Mouse (Mus musculus): ENCODE measurements at regions not wholly inside any gene's neighbourhood (a gene's known extent, or its start where the extent isn't known, plus 50 kb on each side); places are given as distances from the start of the nearest gene placed in this dataset.

DNA sequence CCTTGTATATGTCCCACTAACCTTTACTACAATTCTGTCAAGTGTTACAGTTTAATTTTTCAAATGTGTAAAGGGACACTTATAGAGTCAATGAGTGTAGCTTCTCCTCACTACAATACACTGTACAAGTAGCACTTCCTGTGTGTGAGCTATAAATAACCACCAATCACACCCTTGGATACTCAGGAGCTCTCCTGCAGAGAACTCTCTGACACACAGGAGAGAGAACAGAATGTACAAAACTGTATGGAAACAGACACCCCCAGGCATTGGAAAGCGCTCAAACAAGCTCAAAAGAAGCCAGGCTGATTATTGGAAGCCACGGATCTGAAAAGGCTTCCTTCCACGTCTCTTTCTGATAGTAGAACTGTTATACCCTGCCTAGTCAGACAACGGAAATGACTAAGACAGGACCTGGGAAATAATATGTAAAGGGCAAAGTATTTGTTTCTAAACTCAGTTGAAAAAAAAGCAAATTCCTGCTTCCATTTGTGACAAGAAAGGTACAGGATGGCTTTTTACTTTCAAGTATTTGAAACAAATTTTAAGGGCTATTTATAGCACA is 122.9 kb upstream of the Arhgap18 start:
- no peak for ATAC-seq

DNA sequence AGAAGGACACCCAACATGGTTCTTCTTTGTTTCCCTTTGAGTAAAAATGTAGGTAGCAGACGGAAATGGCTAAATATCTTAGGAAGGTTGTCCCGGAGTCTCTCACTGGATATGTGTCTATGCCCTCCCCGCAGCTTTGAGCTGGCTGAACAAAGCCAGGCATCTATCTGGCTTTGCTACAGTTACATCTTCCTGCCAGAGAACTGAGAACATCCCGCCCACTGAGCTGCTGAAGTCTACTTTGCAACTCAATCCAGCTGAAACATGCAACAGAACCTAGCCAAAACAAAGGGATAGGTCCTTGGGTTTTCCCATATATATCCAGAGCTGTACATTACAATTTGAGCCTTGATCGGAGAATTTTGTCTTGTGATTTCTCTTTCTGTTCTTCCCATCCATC is 121.0 kb upstream of the Arhgap18 start:
- 89% methylated on average over 5 of the region's 5 CpGs for WGBS
- no peak for ATAC-seq
- no peaks in the 10 kb centered on the region for H3K4me1 ChIP-seq (ENCODE audit: control insufficient read depth, insufficient read depth, low read length)

More for the DNA sequence above, 122.9 kb upstream of the Arhgap18 start:
- DNase-seq (ENCODE audit: low spot score), result peak; percentile 7
- Histone ChIP-seq H3K4me2 (ENCODE audit: low read length) (no peak overlapping the region), H3K4me3 (ENCODE audit: low read depth, low read length) (no peak overlapping the region), H3K27ac (ENCODE audit: low read depth, low read length) (no peak overlapping the region), H3K36me3 (ENCODE audit: control insufficient read depth, insufficient read depth, low read length) (no peaks in the 10 kb centered on the region), H3K9me3 (replicated peaks; ENCODE audit: control insufficient read depth, low read length) (no peaks in the 10 kb centered on the region), H3K4me1 (ENCODE audit: control insufficient read depth, insufficient read depth, low read length) (no peaks in the 10 kb centered on the region), H3K9ac (ENCODE audit: low read length) (no peak overlapping the region), H3K27me3 (replicated peaks; ENCODE audit: control insufficient read depth, insufficient read depth, low read length) (no peaks in the 10 kb centered on the region)
- WGBS, result 56% methylated on average over 4 of the region's 4 CpGs

DNA sequence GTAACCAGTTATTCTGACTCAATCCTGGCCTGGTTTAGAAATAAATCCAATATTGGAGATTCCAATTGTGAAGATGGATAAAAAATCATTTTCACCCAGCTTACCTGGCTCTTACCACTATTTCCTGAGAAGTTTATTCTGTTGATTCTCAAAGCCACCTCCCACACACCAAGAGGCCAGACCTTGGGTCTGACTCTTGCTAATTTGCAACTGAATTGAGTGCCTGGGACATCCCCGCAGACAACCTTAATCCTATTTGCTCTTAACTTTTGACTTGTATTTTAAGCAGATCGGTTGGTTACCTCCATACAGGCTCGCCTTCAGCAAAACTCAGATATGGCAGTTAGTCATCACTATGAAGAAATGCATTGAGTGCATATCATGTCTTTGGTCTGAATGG is 115.8 kb upstream of the Arhgap18 start:
- no peak for ATAC-seq
- Histone ChIP-seq H3K4me2 (ENCODE audit: low read length) (no peak overlapping the region), H3K4me1 (ENCODE audit: control insufficient read depth, insufficient read depth, low read length) (no peaks in the 10 kb centered on the region), H3K27me3 (replicated peaks; ENCODE audit: control insufficient read depth, insufficient read depth, low read length) (no peaks in the 10 kb centered on the region), H3K27ac (ENCODE audit: low read depth, low read length) (no peak overlapping the region), H3K9ac (ENCODE audit: low read length) (no peak overlapping the region), H3K9me3 (replicated peaks; ENCODE audit: control insufficient read depth, low read length) (no peaks in the 10 kb centered on the region), H3K36me3 (ENCODE audit: control insufficient read depth, insufficient read depth, low read length) (no peaks in the 10 kb centered on the region), H3K4me3 (ENCODE audit: low read depth, low read length) (no peak overlapping the region)
- no peak for DNase-seq (ENCODE audit: low spot score)
- 33% methylated on average over 3 of the region's 3 CpGs for WGBS

More for the DNA sequence above, 121.0 kb upstream of the Arhgap18 start:
- Histone ChIP-seq H3K4me3 (ENCODE audit: low read depth, low read length) (no peak overlapping the region), H3K36me3 (ENCODE audit: control insufficient read depth, insufficient read depth, low read length) (no peaks in the 10 kb centered on the region), H3K9ac (ENCODE audit: low read length) (no peak overlapping the region), H3K4me2 (ENCODE audit: low read length) (no peak overlapping the region), H3K9me3 (replicated peaks; ENCODE audit: control insufficient read depth, low read length) (no peaks in the 10 kb centered on the region), H3K27ac (ENCODE audit: low read depth, low read length) (no peak overlapping the region), H3K27me3 (replicated peaks; ENCODE audit: control insufficient read depth, insufficient read depth, low read length) (no peaks in the 10 kb centered on the region)
- no peak for DNase-seq (ENCODE audit: low spot score)

DNA sequence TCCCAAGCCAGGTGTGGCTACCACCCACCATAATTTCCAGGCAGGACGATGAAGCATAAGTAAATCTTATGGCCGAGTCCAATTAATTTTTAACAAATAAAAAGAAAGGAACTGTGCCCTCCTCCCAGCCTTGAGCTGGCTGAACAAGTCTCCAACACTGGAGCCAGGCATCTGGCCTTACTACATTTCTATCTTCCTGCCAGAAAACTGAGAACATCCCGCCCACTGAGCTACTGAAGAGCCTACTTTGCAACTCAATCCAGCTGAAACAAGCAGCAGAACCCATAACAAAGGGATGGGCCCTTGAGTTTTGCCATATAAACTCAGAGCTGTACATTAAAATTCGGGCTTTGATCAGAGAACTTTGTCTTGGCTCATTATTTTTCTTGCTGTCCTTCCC is 115.2 kb upstream of the Arhgap18 start:
- Histone ChIP-seq H3K4me3 (ENCODE audit: low read depth, low read length) (no peak overlapping the region), H3K4me1 (ENCODE audit: control insufficient read depth, insufficient read depth, low read length) (no peaks in the 10 kb centered on the region), H3K27ac (ENCODE audit: low read depth, low read length) (no peak overlapping the region), H3K36me3 (ENCODE audit: control insufficient read depth, insufficient read depth, low read length) (no peaks in the 10 kb centered on the region), H3K4me2 (ENCODE audit: low read length) (no peak overlapping the region), H3K27me3 (replicated peaks; ENCODE audit: control insufficient read depth, insufficient read depth, low read length) (no peaks in the 10 kb centered on the region), H3K9me3 (replicated peaks; ENCODE audit: control insufficient read depth, low read length) (no peaks in the 10 kb centered on the region), H3K9ac (ENCODE audit: low read length) (no peak overlapping the region)
- DNase-seq (ENCODE audit: low spot score) (no peak), ATAC-seq (no peak)
- WGBS, result 58% methylated on average over 4 of the region's 4 CpGs

DNA sequence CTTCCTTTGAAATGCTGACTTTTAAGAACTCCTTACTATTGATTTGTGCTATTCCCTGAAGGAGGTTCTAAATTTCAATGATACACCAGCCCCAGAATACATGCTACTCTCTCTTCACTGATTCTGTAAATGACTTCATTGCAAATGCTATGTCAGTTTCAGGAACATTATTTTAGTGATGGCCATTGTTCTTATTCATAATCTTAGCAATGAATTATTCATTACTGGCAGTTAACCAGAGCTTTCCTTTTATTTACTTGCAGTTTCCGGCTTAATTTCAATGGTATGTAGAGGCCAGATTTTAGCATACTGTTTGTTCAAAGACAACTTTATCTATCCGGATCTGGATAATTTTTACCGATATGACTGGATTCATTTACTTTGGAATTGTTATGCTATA is 114.1 kb upstream of the Arhgap18 start:
- H3K4me1 ChIP-seq (ENCODE audit: control insufficient read depth, insufficient read depth, low read length), result no peaks in the 10 kb centered on the region
- no peak overlapping the region for H3K9ac ChIP-seq (ENCODE audit: low read length)
- no peaks in the 10 kb centered on the region for H3K9me3 ChIP-seq (replicated peaks; ENCODE audit: control insufficient read depth, low read length)
- DNase-seq (ENCODE audit: low spot score), result peak; percentile 15
- WGBS, result 67% methylated on average over 3 of the region's 3 CpGs
- H3K4me3 ChIP-seq (ENCODE audit: low read depth, low read length), result no peak overlapping the region
- no peak for ATAC-seq
- no peaks in the 10 kb centered on the region for H3K36me3 ChIP-seq (ENCODE audit: control insufficient read depth, insufficient read depth, low read length)
- H3K27ac ChIP-seq (ENCODE audit: low read depth, low read length), result no peak overlapping the region
- H3K27me3 ChIP-seq (replicated peaks; ENCODE audit: control insufficient read depth, insufficient read depth, low read length), result no peaks in the 10 kb centered on the region
- no peak overlapping the region for H3K4me2 ChIP-seq (ENCODE audit: low read length)

DNA sequence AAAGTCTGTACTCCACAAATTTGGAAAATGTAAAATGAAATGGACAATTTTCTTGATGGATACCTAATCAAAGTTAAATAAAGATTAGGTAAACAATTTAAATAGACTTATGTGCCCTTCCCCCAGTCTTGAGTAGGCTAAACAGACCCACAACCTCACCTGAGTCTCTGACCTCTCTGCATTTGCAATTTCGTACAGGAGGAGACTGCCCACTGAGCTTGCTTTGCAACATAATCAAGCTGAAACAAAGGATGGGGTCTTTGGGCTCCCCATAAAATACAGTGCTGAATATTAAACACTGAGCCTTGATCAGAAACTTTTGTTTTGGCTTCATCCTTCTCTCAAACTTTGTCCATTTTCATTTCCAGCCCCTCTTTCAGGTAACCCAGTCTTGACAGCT is 100.1 kb upstream of the Arhgap18 start:
- ATAC-seq (no peak), DNase-seq (ENCODE audit: low spot score) (no peak)
- WGBS, result 70% methylated on average over 1 of the region's 1 CpGs

DNA sequence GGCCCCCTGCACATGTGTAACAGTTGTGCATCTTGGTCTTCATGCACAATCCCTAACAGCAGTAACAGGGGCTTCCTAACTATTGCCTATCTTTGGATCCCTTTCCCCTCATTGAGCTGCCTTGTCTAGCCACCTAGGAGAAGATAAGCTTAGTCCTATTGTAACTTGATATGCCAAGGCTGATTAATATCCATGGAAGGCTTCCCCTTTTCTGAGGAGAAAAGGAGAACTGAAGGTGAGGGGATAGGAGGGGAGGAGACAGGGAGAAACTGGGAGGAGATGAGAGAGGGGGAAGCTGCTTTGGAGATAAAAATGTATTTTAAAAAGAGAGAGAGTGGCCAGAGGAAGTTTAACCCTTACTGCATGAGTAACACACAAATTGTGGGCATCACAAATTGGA is 89.0 kb upstream of the Arhgap18 start:
- no peaks in the 10 kb centered on the region for H3K9me3 ChIP-seq (replicated peaks; ENCODE audit: control insufficient read depth, low read length)
- H3K27ac ChIP-seq (ENCODE audit: low read depth, low read length), result no peak overlapping the region
- H3K4me3 ChIP-seq (ENCODE audit: low read depth, low read length), result no peak overlapping the region
- ATAC-seq (no peak), DNase-seq (ENCODE audit: low spot score) (no peak)
- no peaks in the 10 kb centered on the region for H3K4me1 ChIP-seq (ENCODE audit: control insufficient read depth, insufficient read depth, low read length)
- H3K9ac ChIP-seq (ENCODE audit: low read length), result no peak overlapping the region
- H3K36me3 ChIP-seq (ENCODE audit: control insufficient read depth, insufficient read depth, low read length), result no peaks in the 10 kb centered on the region
- H3K27me3 ChIP-seq (replicated peaks; ENCODE audit: control insufficient read depth, insufficient read depth, low read length), result no peaks in the 10 kb centered on the region
- no peak overlapping the region for H3K4me2 ChIP-seq (ENCODE audit: low read length)

More for the DNA sequence above, 100.1 kb upstream of the Arhgap18 start:
- H3K9ac ChIP-seq (ENCODE audit: low read length), result no peak overlapping the region
- no peak overlapping the region for H3K27ac ChIP-seq (ENCODE audit: low read depth, low read length)
- no peaks in the 10 kb centered on the region for H3K27me3 ChIP-seq (replicated peaks; ENCODE audit: control insufficient read depth, insufficient read depth, low read length)
- H3K4me3 ChIP-seq (ENCODE audit: low read depth, low read length), result no peak overlapping the region
- H3K4me2 ChIP-seq (ENCODE audit: low read length), result no peak overlapping the region
- no peaks in the 10 kb centered on the region for H3K9me3 ChIP-seq (replicated peaks; ENCODE audit: control insufficient read depth, low read length)
- no peaks in the 10 kb centered on the region for H3K36me3 ChIP-seq (ENCODE audit: control insufficient read depth, insufficient read depth, low read length)
- no peaks in the 10 kb centered on the region for H3K4me1 ChIP-seq (ENCODE audit: control insufficient read depth, insufficient read depth, low read length)

DNA sequence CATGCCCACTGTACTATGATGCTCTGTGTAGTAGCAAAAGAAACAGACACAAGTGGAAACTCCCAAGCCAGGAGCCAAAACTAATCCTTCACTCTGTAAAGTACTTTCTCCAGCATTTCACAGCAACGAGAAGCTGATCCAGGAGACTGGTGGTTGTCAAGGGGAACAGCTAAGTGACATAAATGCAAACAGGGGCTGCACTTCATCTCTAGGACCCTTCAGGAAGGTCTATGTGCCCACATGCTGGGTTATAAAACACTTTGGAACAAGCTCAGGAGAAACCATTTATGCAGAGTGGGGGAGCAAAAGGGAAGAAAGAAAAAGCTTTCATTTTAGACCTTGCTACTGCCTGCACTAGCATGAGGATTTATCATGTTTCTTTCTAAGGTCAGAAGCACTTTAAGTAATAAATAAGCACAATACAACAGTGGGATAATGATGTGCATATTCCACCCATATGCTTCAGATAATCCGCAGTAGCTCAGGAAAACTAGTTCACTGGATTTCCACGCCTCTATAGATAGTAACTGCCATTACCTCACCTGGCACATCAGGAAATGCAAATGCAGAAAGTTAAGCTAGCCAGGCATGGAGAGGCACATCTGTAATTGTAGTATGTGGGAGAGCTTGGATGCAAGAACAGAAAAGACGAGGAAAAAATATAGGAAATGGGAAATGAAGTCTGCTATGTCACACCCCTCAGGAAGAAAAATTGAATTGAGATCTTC is 73.6 kb upstream of the Arhgap18 start:
- DNase-seq (ENCODE audit: low spot score) (no peak), ATAC-seq (no peak)
- no peaks in the 10 kb centered on the region for H3K36me3 ChIP-seq (ENCODE audit: control insufficient read depth, insufficient read depth, low read length)
- H3K4me2 ChIP-seq (ENCODE audit: low read length), result no peak overlapping the region
- H3K27ac ChIP-seq (ENCODE audit: low read depth, low read length), result no peak overlapping the region
- H3K4me3 ChIP-seq (ENCODE audit: low read depth, low read length), result no peak overlapping the region
- 66% methylated on average over 4 of the region's 4 CpGs for WGBS
- H3K27me3 ChIP-seq (replicated peaks; ENCODE audit: control insufficient read depth, insufficient read depth, low read length), result no peaks in the 10 kb centered on the region
- H3K9me3 ChIP-seq (replicated peaks; ENCODE audit: control insufficient read depth, low read length), result no peaks in the 10 kb centered on the region
- no peak overlapping the region for H3K9ac ChIP-seq (ENCODE audit: low read length)
- no peaks in the 10 kb centered on the region for H3K4me1 ChIP-seq (ENCODE audit: control insufficient read depth, insufficient read depth, low read length)

DNA sequence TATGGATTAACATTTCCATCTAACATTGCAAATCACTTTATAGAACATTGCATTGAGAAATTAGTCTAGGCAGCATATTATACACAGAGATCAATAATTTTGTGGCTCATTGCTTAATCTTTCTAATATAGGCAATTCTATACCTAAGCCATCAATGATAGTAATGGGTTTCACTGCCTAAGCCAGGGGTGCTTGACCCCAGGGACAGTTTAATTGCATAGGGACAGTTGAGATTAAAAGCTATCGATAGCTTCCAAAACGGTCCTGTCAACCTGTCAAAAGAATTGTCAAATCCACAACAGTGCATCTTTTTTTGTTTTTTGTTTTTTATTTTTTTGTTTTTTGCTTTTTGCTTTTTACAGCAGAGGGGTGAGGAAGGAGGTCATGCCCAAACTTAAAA is 58.5 kb upstream of the Arhgap18 start:
- no peak for DNase-seq (ENCODE audit: low spot score)
- H3K27me3 ChIP-seq (replicated peaks; ENCODE audit: control insufficient read depth, insufficient read depth, low read length), result no peaks in the 10 kb centered on the region
- H3K4me3 ChIP-seq (ENCODE audit: low read depth, low read length), result peak overlapping the region; percentile 44
- H3K27ac ChIP-seq (ENCODE audit: low read depth, low read length), result no peak overlapping the region
- WGBS, result 62% methylated on average over 2 of the region's 2 CpGs
- no peaks in the 10 kb centered on the region for H3K9me3 ChIP-seq (replicated peaks; ENCODE audit: control insufficient read depth, low read length)
- peak overlapping the region; percentile 70; the same call in 1 of the 2 replicates for H3K9ac ChIP-seq (ENCODE audit: low read length)
- ATAC-seq, result peak; percentile 10; the same call in 1 of the 2 replicates
- peak overlapping the region; percentile 74 for H3K4me2 ChIP-seq (ENCODE audit: low read length)
- no peaks in the 10 kb centered on the region for H3K36me3 ChIP-seq (ENCODE audit: control insufficient read depth, insufficient read depth, low read length)
- H3K4me1 ChIP-seq (ENCODE audit: control insufficient read depth, insufficient read depth, low read length), result no peaks in the 10 kb centered on the region
